Mouse (Mus musculus): ENCODE measurements around the gene Gm49388. TPM values are rescaled to one million over a fixed set of nuclear protein-coding genes. Genes with fewer than 3 reads are reported as not detected.
A peak's percentile ranks its signal among the peaks of the same experiment; 100 is the strongest.

Gene Gm49388
- polyA plus RNA-seq (2012; rRNA removed), result not detected in 2 replicates

DNA sequence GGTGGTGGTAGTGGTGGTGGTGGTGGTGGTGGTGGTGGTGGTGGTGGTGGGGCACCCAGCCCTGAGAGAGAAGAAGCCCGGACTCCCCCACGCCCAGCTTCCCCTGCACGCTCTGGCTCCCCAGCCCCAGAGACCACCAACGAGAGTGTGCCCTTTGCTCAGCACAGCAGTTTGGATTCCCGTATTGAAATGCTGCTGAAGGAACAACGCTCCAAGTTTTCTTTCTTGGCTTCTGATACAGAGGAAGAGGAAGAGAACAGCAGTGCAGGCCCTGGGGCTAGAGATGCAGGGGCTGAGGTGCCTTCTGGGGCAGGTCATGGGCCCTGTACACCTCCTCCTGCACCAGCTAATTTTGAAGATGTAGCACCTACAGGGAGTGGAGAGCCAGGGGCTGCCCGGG is at the start of gene Gm49388:
TSS of gene Gm49388 (plus strand) at position 301 of the 400 bp plus-strand sequence.
- 90% methylated on average over 7 of the region's 7 CpGs for WGBS
- Histone ChIP-seq H3K4me3 (ENCODE audit: insufficient read depth, low read depth, low read length) (no peak within 1 kb of the TSS), H3K4me1 (ENCODE audit: control insufficient read depth, insufficient read depth, low read length) (no peaks in the 10 kb centered on the region), H3K27me3 (replicated peaks; ENCODE audit: control insufficient read depth, insufficient read depth, low read length) (no peaks in the 10 kb centered on the region), H3K27ac (ENCODE audit: insufficient read depth, low read depth, low read length) (no peak within 1 kb of the TSS), H3K36me3 (ENCODE audit: control insufficient read depth, insufficient read depth, low read length) (peaks cover 10% of the 10 kb centered on the region)
- TF ChIP-seq CTCF (conservative IDR thresholded peaks at IDR 0.05; ENCODE audit: insufficient read depth, insufficient read length, low read depth, low read length), result no peak
- TF ChIP-seq POLR2A (IDR thresholded peaks at IDR 0.05; ENCODE audit: low read depth, low read length), result no peak
- no peak for DNase-seq

DNA sequence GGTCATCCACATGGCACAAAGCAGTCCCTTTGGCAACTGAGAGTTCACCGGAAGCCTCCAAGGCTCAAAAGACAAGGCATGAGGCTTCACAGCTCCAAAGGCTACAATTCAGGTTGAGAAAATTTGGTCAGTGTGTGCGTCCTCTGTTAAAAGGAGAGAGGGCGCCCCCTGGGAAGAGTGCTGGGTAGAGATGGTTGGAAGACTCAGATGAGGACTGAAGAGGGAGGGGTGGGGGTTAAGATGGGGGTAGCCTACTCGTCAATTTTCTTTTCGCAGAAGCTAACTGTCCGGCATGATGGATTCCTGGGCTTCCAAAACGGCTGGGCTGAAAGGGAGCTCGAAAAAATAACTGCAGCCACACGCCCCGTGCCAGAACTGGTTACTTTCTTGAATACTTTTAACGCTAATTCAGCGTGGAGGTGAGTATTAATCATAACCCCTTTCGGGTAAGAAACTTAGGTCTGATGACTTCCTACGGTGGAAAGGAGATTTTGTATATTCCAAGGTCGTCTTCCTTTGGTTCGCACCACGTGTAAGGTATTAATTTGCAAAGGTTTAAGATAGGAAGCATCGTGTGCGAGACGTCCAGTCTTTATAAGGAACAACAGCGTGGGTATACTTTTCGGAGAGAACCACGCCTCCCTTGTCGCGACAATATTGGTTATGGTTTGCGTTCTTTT is 40.9 kb upstream of the Gm49388 start, which contains the start of gene Fbxl19:
TSS of gene Fbxl19 (plus strand) at position 178 of the 680 bp plus-strand sequence.
- peaks cover 3% of the 10 kb centered on the region; the same call in 1 of the 2 replicates for H3K4me1 ChIP-seq (ENCODE audit: control insufficient read depth, insufficient read depth, low read length)
- no peaks in the 10 kb centered on the region for H3K27me3 ChIP-seq (replicated peaks; ENCODE audit: control insufficient read depth, insufficient read depth, low read length)
- WGBS, result under 1% methylated on average over 26 of the region's 26 CpGs
- DNase-seq, result peak; percentile 85
- H3K36me3 ChIP-seq (ENCODE audit: control insufficient read depth, insufficient read depth, low read length), result no peaks in the 10 kb centered on the region
- peak within 1 kb of the TSS; percentile 87 for H3K4me3 ChIP-seq (ENCODE audit: insufficient read depth, low read depth, low read length)
- peak within 1 kb of the TSS; percentile 77 for H3K27ac ChIP-seq (ENCODE audit: insufficient read depth, low read depth, low read length)
- TF ChIP-seq CTCF (conservative IDR thresholded peaks at IDR 0.05; ENCODE audit: insufficient read depth, insufficient read length, low read depth, low read length) (peak; percentile 66), POLR2A (IDR thresholded peaks at IDR 0.05; ENCODE audit: low read depth, low read length) (no peak)

DNA sequence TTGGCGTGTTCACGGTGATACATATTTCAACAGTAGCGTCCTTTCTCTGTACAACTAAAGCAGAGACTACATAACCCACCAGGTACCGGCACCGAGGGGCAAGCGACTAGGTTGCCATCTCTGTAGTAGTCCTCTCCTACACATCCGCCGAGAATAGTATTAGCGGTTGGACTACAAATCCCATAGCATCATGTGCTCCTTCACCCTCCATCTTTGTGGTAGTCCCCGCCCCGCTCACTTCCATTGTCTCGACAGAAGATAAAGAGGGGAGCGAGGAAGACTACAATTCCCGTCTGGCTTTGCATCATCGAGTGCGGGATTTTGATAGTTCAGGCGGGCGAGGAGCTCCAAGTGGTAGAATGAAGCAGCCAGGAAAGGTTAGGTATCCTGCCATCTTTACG is 40.2 kb upstream of the Gm49388 start:
- no peaks in the 10 kb centered on the region for H3K36me3 ChIP-seq (ENCODE audit: control insufficient read depth, insufficient read depth, low read length)
- peaks cover 3% of the 10 kb centered on the region; the same call in 1 of the 2 replicates for H3K4me1 ChIP-seq (ENCODE audit: control insufficient read depth, insufficient read depth, low read length)
- no peaks in the 10 kb centered on the region for H3K27me3 ChIP-seq (replicated peaks; ENCODE audit: control insufficient read depth, insufficient read depth, low read length)
- WGBS, result under 1% methylated on average over 19 of the region's 19 CpGs
- peak overlapping the region; percentile 87 for H3K4me3 ChIP-seq (ENCODE audit: insufficient read depth, low read depth, low read length)
- TF ChIP-seq CTCF (conservative IDR thresholded peaks at IDR 0.05; ENCODE audit: insufficient read depth, insufficient read length, low read depth, low read length), result 0 out of 2 replicates have a peak, but pooled peaks have one; percentile 0
- TF ChIP-seq POLR2A (IDR thresholded peaks at IDR 0.05; ENCODE audit: low read depth, low read length), result no peak
- H3K27ac ChIP-seq (ENCODE audit: insufficient read depth, low read depth, low read length), result peak overlapping the region; percentile 77
- DNase-seq, result peak; percentile 98

DNA sequence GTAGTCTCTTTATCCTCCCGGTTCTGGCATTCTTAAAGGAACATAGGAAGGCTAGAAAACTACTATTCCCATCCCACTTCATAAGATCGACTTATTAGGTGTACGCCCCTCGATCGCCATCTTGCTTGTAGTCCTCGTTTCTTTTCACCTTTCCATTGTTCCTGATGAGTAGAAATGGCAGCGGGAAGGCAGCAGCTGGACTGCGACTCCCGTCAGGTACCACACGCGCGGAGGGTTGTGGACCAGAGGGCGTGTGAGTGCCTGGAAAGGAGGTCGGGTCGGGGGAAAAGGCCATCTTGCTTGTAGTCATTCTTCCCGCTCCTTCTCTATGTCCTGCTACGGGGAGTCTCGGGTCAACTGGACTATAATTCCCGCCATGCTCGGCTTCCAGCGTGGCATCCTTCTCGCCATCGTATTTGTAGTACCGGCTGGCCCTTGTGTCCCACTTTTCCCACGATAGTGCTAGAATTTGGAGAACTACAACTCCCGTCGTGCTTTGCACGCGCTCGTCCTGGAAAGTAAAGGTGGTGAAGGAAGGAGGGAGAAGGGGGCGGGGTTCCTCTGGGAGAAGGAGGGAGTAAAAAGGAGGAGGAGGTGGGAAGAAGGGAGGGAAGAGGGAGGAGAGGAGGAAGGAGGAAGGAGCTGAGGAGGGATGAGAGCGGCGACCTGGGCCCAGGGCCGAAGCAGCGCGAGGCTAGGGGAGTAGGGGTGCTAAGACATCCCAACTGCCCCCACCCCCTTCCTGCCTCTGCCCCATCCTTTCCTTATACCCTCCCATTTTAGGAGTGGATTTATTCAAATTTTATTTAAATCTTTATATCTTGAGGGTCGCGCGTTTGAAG is 39.5 kb upstream of the Gm49388 start:
- H3K27ac ChIP-seq (ENCODE audit: insufficient read depth, low read depth, low read length), result peak overlapping the region; percentile 77
- H3K4me1 ChIP-seq (ENCODE audit: control insufficient read depth, insufficient read depth, low read length), result peaks cover 3% of the 10 kb centered on the region; the same call in 1 of the 2 replicates
- peak; percentile 99 for DNase-seq
- no peaks in the 10 kb centered on the region for H3K36me3 ChIP-seq (ENCODE audit: control insufficient read depth, insufficient read depth, low read length)
- no peaks in the 10 kb centered on the region for H3K27me3 ChIP-seq (replicated peaks; ENCODE audit: control insufficient read depth, insufficient read depth, low read length)
- WGBS, result under 1% methylated on average over 39 of the region's 39 CpGs
- peak overlapping the region; percentile 87 for H3K4me3 ChIP-seq (ENCODE audit: insufficient read depth, low read depth, low read length)
- TF ChIP-seq POLR2A (IDR thresholded peaks at IDR 0.05; ENCODE audit: low read depth, low read length) (peak; percentile 68), CTCF (conservative IDR thresholded peaks at IDR 0.05; ENCODE audit: insufficient read depth, insufficient read length, low read depth, low read length) (no peak)

DNA sequence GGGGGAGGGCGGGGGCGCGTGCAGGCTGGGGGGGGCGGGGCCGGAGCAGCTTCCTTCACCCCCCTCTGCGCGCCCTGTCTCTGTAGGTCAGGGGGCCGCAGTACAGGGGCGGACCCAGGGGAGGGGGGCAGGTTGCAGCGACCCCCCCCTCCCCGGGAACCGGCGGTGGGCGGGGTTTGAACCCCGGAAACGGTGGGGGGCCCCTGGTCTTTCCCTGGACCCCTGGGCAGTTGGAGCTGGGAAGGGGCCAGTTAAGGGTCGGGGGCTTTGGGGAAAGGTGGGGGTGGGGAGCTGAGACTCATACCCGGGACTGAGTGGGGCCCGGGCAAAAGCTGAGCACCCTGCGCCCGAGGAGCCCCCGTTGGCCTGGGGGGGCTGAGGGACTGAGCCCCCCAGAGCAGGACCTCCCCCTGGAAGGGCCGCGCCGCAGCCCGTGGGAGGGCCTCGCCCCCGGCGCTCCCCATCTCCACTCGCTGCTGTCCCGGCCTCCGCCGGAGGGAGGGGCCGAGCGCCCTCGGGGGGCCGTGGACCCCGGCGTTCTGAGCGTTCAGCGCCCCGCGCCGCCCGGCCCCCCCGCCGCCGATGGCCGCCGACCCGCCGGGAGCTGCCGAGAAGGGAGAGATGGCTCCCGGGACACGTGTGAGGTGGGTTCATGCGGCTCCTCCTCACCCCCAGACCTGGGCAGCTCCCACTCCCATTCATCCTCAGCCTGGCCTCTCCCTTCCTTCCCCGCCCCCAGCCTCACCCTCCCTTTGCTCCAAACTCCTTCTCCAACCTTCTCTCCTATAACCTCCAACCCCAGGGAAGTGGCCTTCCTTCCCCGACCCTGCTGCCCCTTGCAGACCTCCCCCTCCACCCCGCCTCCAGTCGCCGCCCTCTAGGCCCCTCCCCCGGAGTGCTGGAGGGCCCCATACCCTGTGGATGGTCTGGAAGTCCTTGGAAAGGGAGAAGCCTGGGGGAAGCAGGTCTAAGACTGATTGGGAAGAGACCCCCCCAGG is 38.6 kb upstream of the Gm49388 start:
- TF ChIP-seq CTCF (conservative IDR thresholded peaks at IDR 0.05; ENCODE audit: insufficient read depth, insufficient read length, low read depth, low read length), result no peak
- TF ChIP-seq POLR2A (IDR thresholded peaks at IDR 0.05; ENCODE audit: low read depth, low read length), result no peak
- H3K36me3 ChIP-seq (ENCODE audit: control insufficient read depth, insufficient read depth, low read length), result no peaks in the 10 kb centered on the region
- no peak for DNase-seq
- H3K27ac ChIP-seq (ENCODE audit: insufficient read depth, low read depth, low read length), result no peak overlapping the region
- H3K4me1 ChIP-seq (ENCODE audit: control insufficient read depth, insufficient read depth, low read length), result peaks cover 3% of the 10 kb centered on the region; the same call in 1 of the 2 replicates
- 1% methylated on average over 59 of the region's 62 CpGs for WGBS
- H3K4me3 ChIP-seq (ENCODE audit: insufficient read depth, low read depth, low read length), result peak overlapping the region; percentile 87
- H3K27me3 ChIP-seq (replicated peaks; ENCODE audit: control insufficient read depth, insufficient read depth, low read length), result no peaks in the 10 kb centered on the region

DNA sequence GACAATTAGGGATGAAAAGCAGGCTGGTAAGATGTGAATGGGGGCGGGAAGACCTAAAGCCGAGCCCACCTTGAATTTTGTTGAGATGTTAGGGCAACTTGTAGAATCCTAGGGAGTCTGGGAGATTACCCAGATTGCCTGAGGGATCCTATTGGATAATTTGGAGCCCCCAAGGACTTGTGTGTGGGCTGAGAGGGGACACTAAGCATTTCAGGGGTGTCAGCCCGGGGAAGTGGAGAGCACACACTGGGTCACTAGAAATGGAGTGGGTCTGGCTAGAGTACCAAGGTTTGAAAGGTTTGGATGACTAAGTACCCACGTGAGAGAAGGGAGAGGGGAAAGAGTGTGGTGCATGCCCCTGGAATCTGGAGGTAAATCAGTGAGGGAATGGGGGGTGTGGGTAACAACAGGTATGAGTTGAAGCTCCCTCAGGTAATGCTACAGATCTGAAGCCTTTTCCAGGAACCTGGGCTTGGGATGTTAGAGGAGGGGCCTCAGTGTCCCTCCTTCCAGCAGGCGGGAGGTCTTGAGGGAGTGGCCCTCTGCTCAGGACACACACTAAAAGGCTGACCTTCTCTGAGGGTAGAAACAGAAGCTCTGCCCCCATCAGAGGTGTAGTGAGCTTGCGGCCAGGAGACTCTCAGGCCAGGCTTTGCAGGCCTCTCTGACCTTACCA is 37.7 kb upstream of the Gm49388 start:
- Histone ChIP-seq H3K4me3 (ENCODE audit: insufficient read depth, low read depth, low read length) (no peak overlapping the region), H3K4me1 (ENCODE audit: control insufficient read depth, insufficient read depth, low read length) (peaks cover 3% of the 10 kb centered on the region; the same call in 1 of the 2 replicates)
- no peak for DNase-seq

More for the DNA sequence above, 37.7 kb upstream of the Gm49388 start:
- Histone ChIP-seq H3K27me3 (replicated peaks; ENCODE audit: control insufficient read depth, insufficient read depth, low read length) (no peaks in the 10 kb centered on the region), H3K27ac (ENCODE audit: insufficient read depth, low read depth, low read length) (no peak overlapping the region), H3K36me3 (ENCODE audit: control insufficient read depth, insufficient read depth, low read length) (peaks cover 1% of the 10 kb centered on the region; the same call in 1 of the 2 replicates)
- TF ChIP-seq POLR2A (IDR thresholded peaks at IDR 0.05; ENCODE audit: low read depth, low read length), result no peak
- TF ChIP-seq CTCF (conservative IDR thresholded peaks at IDR 0.05; ENCODE audit: insufficient read depth, insufficient read length, low read depth, low read length), result no peak
- WGBS, result 63% methylated on average over 6 of the region's 6 CpGs
